Mouse (Mus musculus) E14TG2a.4 (cell line): ENCODE results near the gene Serinc4.

Experiments
- CTCF ChIP-seq: conservative IDR thresholded peaks from 2 replicates; pipeline ENCODE4 v1.5.1; 2014; ENCODE audit warnings: low read length
- NANOG ChIP-seq: IDR thresholded peaks from 2 replicates; pipeline ENCODE4 v1.6.1; 2014; ENCODE audit warnings: borderline replicate concordance, low read length, mixed read lengths
- POU5F1 ChIP-seq: IDR thresholded peaks from 2 replicates; pipeline ENCODE4 v1.6.1; 2014; ENCODE audit warnings: low read length, borderline replicate concordance

GRCm38 (mm10) chr2:121460071-121460470, 3.5 kb upstream of the Serinc4 start:
- TF ChIP-seq CTCF (no peak), NANOG (peak; percentile 29; the same call in 1 of the 2 replicates), POU5F1 (no peak)
